13 mouse cellular contexts compared by ENCODE assay signal in the genomic region with DNA sequence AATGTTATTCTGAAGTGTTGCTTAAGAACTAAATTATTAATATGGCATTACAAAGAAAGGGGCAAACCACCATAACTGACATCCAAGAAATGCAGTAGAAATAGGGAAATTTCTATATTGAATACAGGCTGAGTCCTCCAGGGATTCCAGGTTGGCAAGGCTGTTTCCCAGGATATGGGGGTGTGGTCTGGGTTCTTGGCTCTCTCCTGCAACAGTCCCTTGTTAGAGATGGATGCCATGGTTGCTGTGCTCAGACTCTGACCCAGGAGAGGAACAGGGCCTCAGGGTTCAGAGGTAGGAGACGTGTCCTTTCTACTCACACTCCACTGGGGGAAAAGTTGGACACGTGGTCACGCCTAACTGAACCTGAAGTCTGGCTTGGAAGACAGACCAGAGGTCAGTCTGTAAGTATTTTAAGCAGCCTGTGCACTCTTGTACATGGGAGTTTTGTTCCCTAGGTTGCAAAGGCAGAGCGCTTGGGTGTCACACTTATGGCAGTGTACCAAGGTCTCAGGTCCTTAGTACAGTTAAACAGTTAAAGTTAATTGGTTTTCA. TPM values are rescaled to one million over a fixed set of nuclear protein-coding genes. Genes with fewer than 3 reads are reported as not detected.
DNase-seq lines count a peak whose midpoint lies in the region; ATAC-seq and TF ChIP-seq lines count a peak whose summit lies in the region.
"Had no signal": no experiment of that assay in that cellular context is flagged by ENCODE, and none has a peak within 500 bp of the region (broad histone marks: within the 10 kb centered on the region; RNA-seq: fewer than 3 reads in every experiment).

No protein-coding gene starts in this region.

- peak overlapping the region; percentile 57; the same call in 1 of the 2 replicates for H3K27ac ChIP-seq in heart, embryonic 11.5 days (ENCODE audit: low read depth, low read length)
- peak overlapping the region; percentile 51; the same call in 1 of the 2 replicates for H3K27ac ChIP-seq in limb, embryonic 15.5 days
- no peak overlapping the region for H3K27ac ChIP-seq in limb, embryonic 10.5 days
- 0 out of 2 replicates have a peak overlapping the region, but pooled peaks have one; percentile 26 for H3K27ac ChIP-seq in hindbrain, postnatal 0 days

- WGBS in heart, embryonic 11.5 days (ENCODE audit: insufficient replicate concordance): 80% methylated on average over 4 of the region's 4 CpGs
- WGBS in limb, embryonic 15.5 days: 75% methylated on average over 4 of the region's 4 CpGs
- 90% methylated on average over 4 of the region's 4 CpGs for WGBS in limb, embryonic 10.5 days
- WGBS in hindbrain, postnatal 0 days: 62% methylated on average over 4 of the region's 4 CpGs

- no peak overlapping the region for H3K9ac ChIP-seq in heart, embryonic 11.5 days (ENCODE audit: low read depth, low read length)
- no peak overlapping the region for H3K9ac ChIP-seq in limb, embryonic 15.5 days
- no peak overlapping the region for H3K9ac ChIP-seq in hindbrain, postnatal 0 days (replicated peaks; ENCODE audit: low read length)
- H3K9ac ChIP-seq: limb, embryonic 12.5 days had no signal

- H3K36me3 ChIP-seq in heart, embryonic 11.5 days (ENCODE audit: control insufficient read depth, insufficient read depth, low read length): 0 out of 2 replicates have a peak, but pooled peaks cover 3% of the 10 kb centered on the region
- H3K36me3 ChIP-seq in limb, embryonic 15.5 days: peaks cover 7% of the 10 kb centered on the region
- peaks cover 35% of the 10 kb centered on the region for H3K36me3 ChIP-seq in limb, embryonic 10.5 days
- no peaks in the 10 kb centered on the region for H3K36me3 ChIP-seq in hindbrain, postnatal 0 days (ENCODE audit: insufficient read depth, low read length)

- H3K4me2 ChIP-seq in heart, embryonic 11.5 days: no peak overlapping the region
- no peak overlapping the region for H3K4me2 ChIP-seq in limb, embryonic 15.5 days
- no peak overlapping the region for H3K4me2 ChIP-seq in hindbrain, postnatal 0 days (ENCODE audit: low read depth, low read length)
- H3K4me2 ChIP-seq: limb, embryonic 12.5 days had no signal

- TF ChIP-seq CTCF in hindbrain, postnatal 0 days (IDR thresholded peaks at IDR 0.05; ENCODE audit: low read depth): no peak

- peaks cover 33% of the 10 kb centered on the region for H3K4me1 ChIP-seq in heart, embryonic 11.5 days (ENCODE audit: control insufficient read depth, insufficient read depth, low read length)
- H3K4me1 ChIP-seq in limb, embryonic 15.5 days: peaks cover 26% of the 10 kb centered on the region
- H3K4me1 ChIP-seq in limb, embryonic 10.5 days: no peaks in the 10 kb centered on the region
- peaks cover 16% of the 10 kb centered on the region; the same call in 1 of the 2 replicates for H3K4me1 ChIP-seq in hindbrain, postnatal 0 days (ENCODE audit: insufficient read depth, low read length)

- intact Hi-C loops in left cerebral cortex, postnatal 36 days (cut with DNase I): no loop called here

- no peaks in the 10 kb centered on the region for H3K27me3 ChIP-seq in heart, embryonic 11.5 days (ENCODE audit: control insufficient read depth, insufficient read depth, low read length)
- H3K27me3 ChIP-seq in limb, embryonic 15.5 days: no peaks in the 10 kb centered on the region
- H3K27me3 ChIP-seq in limb, embryonic 10.5 days (ENCODE audit: low read depth, poor library complexity, severe bottlenecking): no peaks in the 10 kb centered on the region
- H3K27me3 ChIP-seq in hindbrain, postnatal 0 days (ENCODE audit: insufficient read depth, low read length): no peaks in the 10 kb centered on the region
- H3K27me3 ChIP-seq: limb, embryonic 12.5 days had no signal

- H3K4me3 ChIP-seq in heart, embryonic 11.5 days (ENCODE audit: low read depth, low read length): no peak overlapping the region
- no peak overlapping the region for H3K4me3 ChIP-seq in limb, embryonic 15.5 days
- no peak overlapping the region for H3K4me3 ChIP-seq in limb, embryonic 10.5 days
- H3K4me3 ChIP-seq in hindbrain, postnatal 0 days (ENCODE audit: low read length): no peak overlapping the region
- H3K4me3 ChIP-seq: limb, embryonic 12.5 days had no signal

- no peak for ATAC-seq in heart, embryonic 11.5 days (replicated peaks; ENCODE audit: insufficient number of reproducible peaks, low FRiP score, low TSS enrichment)
- ATAC-seq in limb, embryonic 15.5 days (ENCODE audit: insufficient number of reproducible peaks, low FRiP score, low TSS enrichment, low read depth): no peak
- ATAC-seq in hindbrain, postnatal 0 days: peak; percentile 59; the same call in 1 of the 2 replicates
- ATAC-seq: intestine, postnatal 0 days had no signal

- no peaks in the 10 kb centered on the region for H3K9me3 ChIP-seq in heart, embryonic 11.5 days (replicated peaks; ENCODE audit: control insufficient read depth, low read length)
- no peaks in the 10 kb centered on the region for H3K9me3 ChIP-seq in limb, embryonic 15.5 days
- no peaks in the 10 kb centered on the region for H3K9me3 ChIP-seq in limb, embryonic 10.5 days (replicated peaks)
- H3K9me3 ChIP-seq in hindbrain, postnatal 0 days (ENCODE audit: low read length): no peaks in the 10 kb centered on the region
- H3K9me3 ChIP-seq: G1E; limb, embryonic 12.5 days had no signal

- DNase-seq in heart, adult 8-10 months (ENCODE audit: low spot score): no peak
- no peak for DNase-seq in limb, embryonic 10.5 days (ENCODE audit: low spot score)
- peak; percentile 40 for DNase-seq in hindbrain, postnatal 0 days (ENCODE audit: low spot score)
- peak; percentile 45 for DNase-seq in kidney, postnatal 10 days
- no peak for DNase-seq in left cerebral cortex, postnatal 36 days (ENCODE audit: low spot score in 2 of 2)
- DNase-seq in ovary, adult 18-20 months (ENCODE audit: low spot score): no peak
- DNase-seq: cerebellum, adult 11 months; lung, adult 18-20 months had no signal

RNA-seq across cellular contexts. Expression of a gene that starts 48.6 kb away (rescaled TPM):
- 24.1 and 29.0 TPM in 2 replicates for polyA plus RNA-seq in heart, embryonic 11.5 days (2014; fragmentation: Nextera tagmentation; extraction: Ambion mirVana)
- 10 to 100 TPM; 11.3 to 14.5 (median 11.5) TPM for total RNA-seq in heart, adult 8-10 months (2022)
- 16.5 and 19.5 TPM in 2 replicates for polyA plus RNA-seq in limb, embryonic 15.5 days (2015; fragmentation: Nextera tagmentation; extraction: Ambion mirVana)
- 12.9 and 14.8 TPM in 2 replicates for polyA plus RNA-seq in limb, embryonic 10.5 days (2016; fragmentation: Nextera tagmentation; extraction: Ambion mirVana)
- 32.9 and 35.5 TPM in 2 replicates for total RNA-seq in hindbrain, postnatal 0 days (2014; rRNA removed)
- 7.9 and 8.4 TPM in 2 replicates for polyA plus RNA-seq in hindbrain, postnatal 0 days (2015; fragmentation: Nextera tagmentation; extraction: Ambion mirVana)
- 10 to 100 TPM; 15.4 to 16.2 TPM for total RNA-seq in left cerebral cortex, postnatal 36 days (2021)

Comparison
In these comparisons a context has a peak if more than half of its experiments do, and no peak if none do; other contexts are left out.
1. DNase-seq: peak in hindbrain, postnatal 0 days (single experiment) and kidney, postnatal 10 days (single experiment); none in heart, adult 8-10 months (single experiment), limb, embryonic 10.5 days (single experiment), left cerebral cortex, postnatal 36 days (0 of 2) and ovary, adult 18-20 months (single experiment).